Mouse (Mus musculus) limb, embryonic 14.5 days (tissue): ENCODE data around the gene Gck. TPM values are rescaled to one million over a fixed set of nuclear protein-coding genes. Genes with fewer than 3 reads are reported as not detected.

Experiments
- ATAC-seq: fragments of 200-750 bp; cut with Nextera tagmentation; 2 replicates; pipeline ENCODE4 v1.8.0; 2017; ENCODE audit warnings: low read depth, moderate number of reproducible peaks, moderate TSS enrichment; ENCODE audit not compliant: low FRiP score
- DNase-seq: peaks from one replicate; pipeline ENCODE4 v3.0.0-alpha.2; 2015; ENCODE audit warnings: low spot score
- H3K27ac ChIP-seq: fragments of 300-500 bp; sonication (generic); replicated peaks from 2 replicates; pipeline ENCODE4 v1.5.1; 2014; ENCODE audit warnings: low read depth, mild to moderate bottlenecking, low read length, moderate library complexity, mixed read lengths
- H3K27me3 ChIP-seq: fragments of 300-500 bp; sonication (generic); 2 replicates; pipeline ENCODE4 v1.6.1; 2014; ENCODE audit warnings: low read length, mixed read lengths; ENCODE audit not compliant: control insufficient read depth, insufficient read depth
- H3K36me3 ChIP-seq: fragments of 300-500 bp; sonication (generic); 2 replicates; pipeline ENCODE4 v1.6.1; 2014; ENCODE audit warnings: mild to moderate bottlenecking, low read length, moderate library complexity, mixed read lengths; ENCODE audit not compliant: control insufficient read depth, insufficient read depth
- H3K4me1 ChIP-seq: fragments of 300-500 bp; sonication (generic); 2 replicates; pipeline ENCODE4 v1.6.1; 2014; ENCODE audit warnings: antibody characterized with exemption, low read length, mixed read lengths; ENCODE audit not compliant: control insufficient read depth, insufficient read depth
- H3K4me2 ChIP-seq: fragments of 300-500 bp; sonication (generic); replicated peaks from 2 replicates; pipeline ENCODE4 v1.6.1; 2014; ENCODE audit warnings: low read depth, mild to moderate bottlenecking, low read length, moderate library complexity; ENCODE audit not compliant: severe bottlenecking
- H3K4me3 ChIP-seq: fragments of 300-500 bp; sonication (generic); replicated peaks from 2 replicates; pipeline ENCODE4 v1.5.1; 2014; ENCODE audit warnings: low read length
- H3K9ac ChIP-seq: fragments of 300-500 bp; sonication (generic); 2 replicates; pipeline ENCODE4 v1.6.1; 2014; ENCODE audit warnings: mild to moderate bottlenecking, low read depth, low read length, moderate library complexity; ENCODE audit not compliant: severe bottlenecking
- H3K9me3 ChIP-seq: fragments of 300-500 bp; sonication (generic); 2 replicates; pipeline ENCODE4 v1.6.1; 2016; ENCODE audit warnings: low read length; ENCODE audit not compliant: control insufficient read depth
- POLR2A ChIP-seq: fragments of 200-500 bp; IDR thresholded peaks from 2 replicates; pipeline ENCODE4 v1.8.0; 2012; ENCODE audit warnings: inconsistent platforms, mild to moderate bottlenecking, moderate library complexity, borderline replicate concordance; ENCODE audit not compliant: insufficient read depth, insufficient read length; ENCODE audit errors: extremely low read depth
- WGBS: fragments of 180-500 bp; shearing (Covaris S2); extraction: QIAGEN DNeasy Blood & Tissue Kit; methylation state at CpG from one replicate; pipeline ENCODE4 v1.1.7; 2014; 5-methylcytosine and 5-hydroxymethylcytosine counted together
- polyA plus RNA-seq, 2 experiments: library from polyadenylated mRNA; depleted of rRNA in 1 of 2; stranded (reverse) in 1 of 2; unstranded in 1 of 2; fragments of >200 nt; fragmentation: Nextera tagmentation in 1 of 2; extraction: Ambion mirVana in 1 of 2; gene quantifications; 2 replicates each; pipeline versions ENCODE4 v1.2.1 to v1.2.3; 2012 to 2014

Gene Gck
- polyA plus RNA-seq, 2 experiments, result 0.74 to 0.83 TPM

DNA sequence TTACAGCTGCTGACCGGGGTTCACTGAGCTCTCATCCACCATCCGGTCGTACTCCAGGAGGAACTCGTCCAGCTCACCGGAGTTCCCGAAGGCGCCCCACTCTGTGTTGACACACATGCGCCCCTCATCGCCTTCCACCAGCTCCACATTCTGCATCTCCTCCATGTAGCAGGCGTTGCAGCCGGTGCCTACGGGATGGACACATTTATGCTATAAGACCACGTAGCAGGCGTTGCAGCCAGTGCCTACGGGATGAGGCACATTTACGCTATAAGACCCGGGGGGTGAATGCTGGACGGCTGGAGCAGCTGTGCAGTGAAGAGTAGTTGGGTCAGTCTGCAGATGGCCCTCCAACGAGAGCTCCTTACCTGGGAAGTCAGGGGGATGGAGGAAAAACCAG lies 45.5 kb downstream of the Gck start:
- no peak for ATAC-seq
- Histone ChIP-seq H3K4me3 (no peak overlapping the region), H3K27ac (no peak overlapping the region), H3K36me3 (no peaks in the 10 kb centered on the region), H3K4me1 (peaks cover 15% of the 10 kb centered on the region), H3K9ac (no peak overlapping the region), H3K4me2 (no peak overlapping the region), H3K9me3 (no peaks in the 10 kb centered on the region), H3K27me3 (no peaks in the 10 kb centered on the region)
- no peak for TF ChIP-seq POLR2A
- DNase-seq, result no peak
- WGBS, result 80% methylated on average over 19 of the region's 19 CpGs

- Histone ChIP-seq H3K36me3 (no peaks in the 10 kb centered on the region), H3K27ac (no peak overlapping the region), H3K9ac (no peak overlapping the region), H3K4me3 (no peak overlapping the region), H3K4me2 (no peak overlapping the region), H3K4me1 (peaks cover 15% of the 10 kb centered on the region), H3K27me3 (no peaks in the 10 kb centered on the region), H3K9me3 (no peaks in the 10 kb centered on the region)
- DNase-seq (no peak), ATAC-seq (no peak)
- 79% methylated on average over 2 of the region's 2 CpGs for WGBS
- TF ChIP-seq POLR2A, result no peak
Observed at GRCm38 (mm10) chr11:5903844-5904243, 46.0 kb downstream of the Gck start.

DNA sequence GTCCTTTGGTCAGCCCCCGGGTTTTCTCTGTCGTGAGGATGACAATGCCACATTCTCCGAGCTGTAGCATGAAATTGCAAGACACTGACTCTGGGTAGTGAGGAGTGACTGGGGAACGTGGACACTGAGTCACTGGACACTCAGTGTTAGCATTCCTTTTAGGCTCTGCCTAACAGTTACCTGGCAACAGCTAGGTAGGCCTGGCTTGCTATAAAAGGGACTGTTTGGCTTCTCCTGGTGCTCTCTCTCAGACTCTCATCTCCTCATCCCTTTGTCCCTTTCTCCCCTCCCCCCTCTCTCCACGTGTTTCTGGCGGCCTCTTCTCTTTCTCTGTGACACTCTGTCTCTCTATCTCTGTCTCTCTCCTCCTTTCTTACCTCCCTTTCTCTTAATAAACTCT lies 47.5 kb downstream of the Gck start:
- H3K9ac ChIP-seq, result peak overlapping the region; percentile 54
- ATAC-seq (0 out of 2 replicates have a peak, but pooled peaks have one; percentile 7), DNase-seq (no peak)
- H3K4me1 ChIP-seq, result peaks cover 18% of the 10 kb centered on the region
- WGBS, result 14% methylated on average over 6 of the region's 6 CpGs
- H3K36me3 ChIP-seq, result no peaks in the 10 kb centered on the region
- no peaks in the 10 kb centered on the region for H3K9me3 ChIP-seq
- no peak for TF ChIP-seq POLR2A
- H3K27me3 ChIP-seq, result peaks cover 7% of the 10 kb centered on the region; the same call in 1 of the 2 replicates
- H3K4me2 ChIP-seq, result peak overlapping the region; percentile 80
- no peak overlapping the region for H3K27ac ChIP-seq
- peak overlapping the region; percentile 46 for H3K4me3 ChIP-seq

DNA sequence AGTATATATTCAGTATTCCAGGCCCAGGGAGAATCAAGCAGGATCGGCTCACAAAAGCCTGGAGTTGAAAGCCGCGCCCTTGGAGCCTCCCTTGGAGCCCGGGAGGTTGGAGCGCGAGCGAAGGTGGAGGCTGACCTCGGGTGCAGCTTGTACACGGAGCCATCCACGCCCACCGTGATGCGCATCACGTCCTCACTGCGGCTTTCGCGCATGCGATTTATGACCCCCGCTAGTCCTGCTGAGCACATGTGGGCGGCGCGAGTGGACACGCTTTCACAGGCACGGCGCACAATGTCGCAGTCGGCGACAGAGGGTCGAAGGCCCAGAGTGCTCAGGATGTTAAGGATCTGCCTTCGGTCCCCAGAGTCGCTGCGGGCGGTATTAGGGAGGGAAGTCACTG lies 47.9 kb downstream of the Gck start:
- WGBS, result 3% methylated on average over 27 of the region's 32 CpGs
- 0 out of 2 replicates have a peak, but pooled peaks have one; percentile 10 for TF ChIP-seq POLR2A
- Histone ChIP-seq H3K4me3 (peak overlapping the region; percentile 46), H3K4me2 (peak overlapping the region; percentile 80), H3K4me1 (peaks cover 22% of the 10 kb centered on the region), H3K27me3 (peaks cover 10% of the 10 kb centered on the region; the same call in 1 of the 2 replicates), H3K9me3 (no peaks in the 10 kb centered on the region), H3K36me3 (no peaks in the 10 kb centered on the region), H3K9ac (peak overlapping the region; percentile 54), H3K27ac (no peak overlapping the region)
- DNase-seq (peak; percentile 76), ATAC-seq (peak; percentile 81)

DNA sequence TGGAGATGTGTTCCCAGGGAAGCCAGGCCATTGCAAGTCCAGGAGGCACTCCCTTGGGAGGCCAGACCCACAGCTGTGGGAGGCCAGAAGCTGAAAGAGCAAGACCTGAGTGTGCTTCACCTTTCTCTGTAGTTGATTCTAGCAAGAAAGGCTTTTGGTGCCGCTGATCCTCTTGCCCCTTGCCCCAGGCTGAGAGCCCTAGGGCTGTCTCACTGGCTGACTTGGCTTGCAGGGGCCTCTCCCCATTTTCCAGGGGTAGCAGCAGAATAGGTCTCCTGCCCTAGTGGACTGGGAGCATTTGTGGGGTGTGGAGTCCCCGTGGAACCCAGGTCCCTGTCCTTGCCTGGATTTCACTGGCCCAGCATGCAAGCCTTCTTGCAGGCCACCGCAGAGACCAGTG lies 48.6 kb downstream of the Gck start:
- Histone ChIP-seq H3K9ac (peak overlapping the region; percentile 54), H3K4me3 (peak overlapping the region; percentile 46), H3K27ac (no peak overlapping the region), H3K4me1 (peaks cover 22% of the 10 kb centered on the region), H3K9me3 (no peaks in the 10 kb centered on the region), H3K4me2 (peak overlapping the region; percentile 80), H3K27me3 (peaks cover 10% of the 10 kb centered on the region; the same call in 1 of the 2 replicates), H3K36me3 (no peaks in the 10 kb centered on the region)
- DNase-seq (no peak), ATAC-seq (no peak)
- 9% methylated on average over 3 of the region's 3 CpGs for WGBS
- TF ChIP-seq POLR2A, result no peak

DNA sequence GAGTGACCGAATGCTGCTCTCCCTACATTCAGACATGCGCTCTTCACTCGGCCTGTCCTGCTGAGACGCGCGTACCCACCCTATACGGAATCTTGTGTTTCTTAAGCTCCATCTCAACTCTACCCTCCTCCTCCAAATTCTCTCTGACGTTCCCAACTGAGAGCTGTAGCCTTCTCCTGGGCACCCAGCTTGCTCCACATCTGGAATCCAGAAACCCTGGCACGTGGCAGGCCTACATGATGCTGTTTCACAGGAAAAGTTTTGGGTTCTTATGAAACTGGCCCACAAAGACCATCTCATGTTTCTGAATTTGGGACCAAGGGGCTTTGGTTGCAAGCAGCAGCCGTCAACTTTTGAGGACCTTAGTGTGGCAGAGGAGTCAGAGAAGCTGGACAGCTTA lies 50.6 kb downstream of the Gck start:
- no peak for DNase-seq
- peaks cover 10% of the 10 kb centered on the region; the same call in 1 of the 2 replicates for H3K27me3 ChIP-seq
- 78% methylated on average over 10 of the region's 10 CpGs for WGBS
- peaks cover 22% of the 10 kb centered on the region for H3K4me1 ChIP-seq
- no peak overlapping the region for H3K4me2 ChIP-seq
- ATAC-seq, result no peak
- TF ChIP-seq POLR2A, result no peak
- H3K27ac ChIP-seq, result no peak overlapping the region
- no peaks in the 10 kb centered on the region for H3K36me3 ChIP-seq
- H3K9ac ChIP-seq, result no peak overlapping the region
- no peaks in the 10 kb centered on the region for H3K9me3 ChIP-seq
- no peak overlapping the region for H3K4me3 ChIP-seq
